Mouse (Mus musculus) lung, embryonic 14.5 days (tissue): ENCODE results near the gene Wbp2. TPM values are rescaled to one million over a fixed set of nuclear protein-coding genes. Genes with fewer than 3 reads are reported as not detected.
A peak's percentile ranks its signal among the peaks of the same experiment; 100 is the strongest.

Source experiments
- ATAC-seq: fragments of 200-750 bp; cut with Nextera tagmentation; 2 replicates; pipeline ENCODE4 v1.8.0; 2017; ENCODE audit warnings: mild to moderate bottlenecking, moderate TSS enrichment, moderate library complexity; ENCODE audit not compliant: insufficient read depth
- DNase-seq: peaks from one replicate; pipeline ENCODE4 v3.0.0-alpha.2; 2015
- H3K27ac ChIP-seq: fragments of 300-500 bp; sonication (generic); 2 replicates; pipeline ENCODE4 v1.5.1; 2014; ENCODE audit warnings: low read depth, mild to moderate bottlenecking, moderate library complexity
- H3K27me3 ChIP-seq: fragments of 300-500 bp; sonication (generic); 2 replicates; pipeline ENCODE4 v1.6.1; 2014; ENCODE audit warnings: low read length, control low read depth; ENCODE audit not compliant: insufficient read depth
- H3K36me3 ChIP-seq: fragments of 300-500 bp; sonication (generic); 2 replicates; pipeline ENCODE4 v1.6.1; 2014; ENCODE audit warnings: control low read depth; ENCODE audit not compliant: insufficient read depth
- H3K4me1 ChIP-seq: fragments of 300-500 bp; sonication (generic); 2 replicates; pipeline ENCODE4 v1.6.1; 2014; ENCODE audit warnings: antibody characterized with exemption, control low read depth; ENCODE audit not compliant: insufficient read depth
- H3K4me2 ChIP-seq: fragments of 300-500 bp; sonication (generic); 2 replicates; pipeline ENCODE4 v1.6.1; 2014; ENCODE audit warnings: mild to moderate bottlenecking
- H3K4me3 ChIP-seq: fragments of 300-500 bp; sonication (generic); 2 replicates; pipeline ENCODE4 v1.5.1; 2014; ENCODE audit warnings: low read depth, low read length
- H3K9ac ChIP-seq: fragments of 300-500 bp; sonication (generic); 2 replicates; pipeline ENCODE4 v1.6.1; 2014
- H3K9me3 ChIP-seq: fragments of 300-500 bp; sonication (generic); 2 replicates; pipeline ENCODE4 v1.6.1; 2016; ENCODE audit warnings: low read depth, low read length, control low read depth
- CTCF ChIP-seq: IDR thresholded peaks from 2 replicates; pipeline ENCODE4 v1.5.1; 2016; ENCODE audit warnings: antibody characterized with exemption, low read depth
- WGBS: fragments of 180-500 bp; shearing (Covaris S2); extraction: QIAGEN DNeasy Blood & Tissue Kit; methylation state at CpG from one replicate; pipeline ENCODE4 v1.1.7; 2014; 5-methylcytosine and 5-hydroxymethylcytosine counted together
- polyA plus RNA-seq: library from polyadenylated mRNA; unstranded; fragments of >200 nt; fragmentation: Nextera tagmentation; extraction: Ambion mirVana; gene quantifications from 2 replicates; pipeline ENCODE4 v1.2.1, GENCODE M21; 2014

The Wbp2 gene
- polyA plus RNA-seq, 1 experiment from 2014 or later, result 69.8 TPM

- no peak for TF ChIP-seq CTCF
- DNase-seq, result peak; percentile 49
- H3K9ac ChIP-seq, result peak overlapping the region; percentile 43
- H3K27ac ChIP-seq, result peak overlapping the region; percentile 72
- peaks cover 45% of the 10 kb centered on the region for H3K36me3 ChIP-seq
- H3K4me1 ChIP-seq, result peaks cover 3% of the 10 kb centered on the region; the same call in 1 of the 2 replicates
- peak overlapping the region; percentile 24 for H3K4me3 ChIP-seq
- no peaks in the 10 kb centered on the region for H3K9me3 ChIP-seq
- peak overlapping the region; percentile 61 for H3K4me2 ChIP-seq
- no peaks in the 10 kb centered on the region for H3K27me3 ChIP-seq
- peak; percentile 46 for ATAC-seq
- 11% methylated on average over 16 of the region's 16 CpGs for WGBS
These were observed 8.6 kb downstream of the Wbp2 start for GRCm38 (mm10) chr11:116078221-116078620.

- DNase-seq (peak; percentile 29), ATAC-seq (peak; percentile 73)
- Histone ChIP-seq H3K4me1 (peaks cover 3% of the 10 kb centered on the region; the same call in 1 of the 2 replicates), H3K4me2 (peak within 1 kb of the TSS; percentile 61), H3K9me3 (no peaks in the 10 kb centered on the region), H3K27me3 (no peaks in the 10 kb centered on the region), H3K36me3 (peaks cover 39% of the 10 kb centered on the region), H3K9ac (peak within 1 kb of the TSS; percentile 43), H3K27ac (peak within 1 kb of the TSS; percentile 72), H3K4me3 (peak within 1 kb of the TSS; percentile 24)
- WGBS, result 50% methylated on average over 22 of the region's 22 CpGs
- TF ChIP-seq CTCF, result peak; percentile 37; the same call in 1 of the 2 replicates
These were observed 9.2 kb downstream of the Wbp2 start, which contains the start of gene Unc13d for GRCm38 (mm10) chr11:116077446-116078204. Gene Unc13d, minus strand, starts transcription at chr11:116077961.

- no peak for DNase-seq
- H3K4me3 ChIP-seq, result peak overlapping the region; percentile 24; the same call in 1 of the 2 replicates
- H3K9ac ChIP-seq, result peak overlapping the region; percentile 43; the same call in 1 of the 2 replicates
- WGBS, result 55% methylated on average over 7 of the region's 7 CpGs
- H3K27ac ChIP-seq, result no peak overlapping the region
- TF ChIP-seq CTCF, result no peak
- peaks cover 3% of the 10 kb centered on the region; the same call in 1 of the 2 replicates for H3K4me1 ChIP-seq
- H3K36me3 ChIP-seq, result peaks cover 33% of the 10 kb centered on the region
- H3K4me2 ChIP-seq, result peak overlapping the region; percentile 61
- H3K27me3 ChIP-seq, result no peaks in the 10 kb centered on the region
- H3K9me3 ChIP-seq, result no peaks in the 10 kb centered on the region
- ATAC-seq, result no peak
These were observed 10.0 kb downstream of the Wbp2 start for GRCm38 (mm10) chr11:116076836-116077235.

- TF ChIP-seq CTCF, result no peak
- DNase-seq (no peak), ATAC-seq (no peak)
- Histone ChIP-seq H3K4me2 (peak overlapping the region; percentile 61; the same call in 1 of the 2 replicates), H3K4me3 (no peak overlapping the region; the same call in 1 of the 2 replicates), H3K9me3 (no peaks in the 10 kb centered on the region), H3K27me3 (no peaks in the 10 kb centered on the region), H3K27ac (no peak overlapping the region), H3K9ac (peak overlapping the region; percentile 26; the same call in 1 of the 2 replicates), H3K36me3 (peaks cover 27% of the 10 kb centered on the region), H3K4me1 (peaks cover 3% of the 10 kb centered on the region; the same call in 1 of the 2 replicates)
- WGBS, result 52% methylated on average over 7 of the region's 7 CpGs
These were observed 10.6 kb downstream of the Wbp2 start for GRCm38 (mm10) chr11:116076266-116076540.

- Histone ChIP-seq H3K9ac (peak overlapping the region; percentile 26; the same call in 1 of the 2 replicates), H3K4me2 (0 out of 2 replicates have a peak overlapping the region, but pooled peaks have one; percentile 10), H3K36me3 (peaks cover 22% of the 10 kb centered on the region), H3K27ac (no peak overlapping the region), H3K9me3 (no peaks in the 10 kb centered on the region), H3K27me3 (no peaks in the 10 kb centered on the region), H3K4me1 (peaks cover 3% of the 10 kb centered on the region; the same call in 1 of the 2 replicates), H3K4me3 (no peak overlapping the region; the same call in 1 of the 2 replicates)
- 0 out of 2 replicates have a peak, but pooled peaks have one; percentile 6 for TF ChIP-seq CTCF
- peak; percentile 23 for DNase-seq
- WGBS, result 36% methylated on average over 20 of the region's 20 CpGs
- no peak for ATAC-seq
These were observed 11.1 kb downstream of the Wbp2 start for GRCm38 (mm10) chr11:116075539-116076265.

- no peak overlapping the region for H3K4me2 ChIP-seq
- no peaks in the 10 kb centered on the region for H3K27me3 ChIP-seq
- no peaks in the 10 kb centered on the region for H3K9me3 ChIP-seq
- no peak for DNase-seq
- no peak overlapping the region; the same call in 1 of the 2 replicates for H3K27ac ChIP-seq
- no peak for ATAC-seq
- peaks cover 3% of the 10 kb centered on the region; the same call in 1 of the 2 replicates for H3K4me1 ChIP-seq
- WGBS, result 47% methylated on average over 7 of the region's 7 CpGs
- peaks cover 10% of the 10 kb centered on the region for H3K36me3 ChIP-seq
- H3K9ac ChIP-seq, result no peak overlapping the region
- TF ChIP-seq CTCF, result no peak
- H3K4me3 ChIP-seq, result no peak overlapping the region
These were observed 12.3 kb downstream of the Wbp2 start for GRCm38 (mm10) chr11:116074436-116074991.
